Mouse (Mus musculus) ES-E14 (cell line): ENCODE results near the gene Sbno2. TPM values are rescaled to one million over a fixed set of nuclear protein-coding genes. Genes with fewer than 3 reads are reported as not detected.

Source experiments
- DNase-seq: peaks from one replicate; pipeline ENCODE4 v3.0.0-alpha.2; 2013; ENCODE audit warnings: low read depth, low spot score
- H3K27ac ChIP-seq: 2 replicates; pipeline ENCODE4 v1.5.1; 2012; ENCODE audit warnings: low read depth, mild to moderate bottlenecking, low read length, moderate library complexity, mixed read lengths; ENCODE audit not compliant: poor library complexity, insufficient read depth, severe bottlenecking
- H3K36me3 ChIP-seq: 2 replicates; pipeline ENCODE4 v1.6.1; 2012; ENCODE audit warnings: mild to moderate bottlenecking, low read length, moderate library complexity, mixed read lengths; ENCODE audit not compliant: control insufficient read depth, poor library complexity, insufficient read depth, severe bottlenecking
- H3K4me1 ChIP-seq, 2 experiments: fragments of 150-350 bp in 1 of 2; sonication (generic) in 1 of 2; 2 replicates each; pipeline ENCODE4 v1.6.1; 2012; ENCODE audit warnings: low read length in 2 of 2, mild to moderate bottlenecking in 1 of 2, mixed read lengths in 1 of 2; ENCODE audit not compliant: control insufficient read depth in 2 of 2, insufficient read depth in 2 of 2, poor library complexity in 1 of 2
- H3K4me3 ChIP-seq, 2 experiments: fragments of 150-350 bp in 1 of 2; sonication (generic) in 1 of 2; 2 replicates each; pipeline ENCODE4 v1.5.1; 2012; ENCODE audit warnings: low read length in 2 of 2, low read depth in 1 of 2, mild to moderate bottlenecking in 1 of 2, mixed read lengths in 1 of 2; ENCODE audit not compliant: insufficient read depth in 1 of 2, poor library complexity in 1 of 2, severe bottlenecking in 1 of 2
- H3K9ac ChIP-seq: 2 replicates; pipeline ENCODE4 v1.6.1; 2012; ENCODE audit warnings: low read depth, mild to moderate bottlenecking, low read length, mixed read lengths; ENCODE audit not compliant: poor library complexity, insufficient read depth, severe bottlenecking
- H3K9me3 ChIP-seq: fragments of 150-350 bp; sonication (generic); 2 replicates; pipeline ENCODE4 v1.6.1; 2012; ENCODE audit warnings: low read depth, mild to moderate bottlenecking, low read length; ENCODE audit not compliant: control insufficient read depth, insufficient read depth
- CHD2 ChIP-seq: IDR thresholded peaks from 2 replicates; pipeline ENCODE4 v1.6.1; 2014; ENCODE audit warnings: mild to moderate bottlenecking, low read depth, low read length, inconsistent platforms
- HCFC1 ChIP-seq: IDR thresholded peaks from 2 replicates; pipeline ENCODE4 v1.6.1; 2012; ENCODE audit warnings: low read length, inconsistent platforms, borderline replicate concordance; ENCODE audit not compliant: insufficient read depth
- MAFK ChIP-seq: IDR thresholded peaks from 2 replicates; pipeline ENCODE4 v1.6.1; 2014; ENCODE audit warnings: mild to moderate bottlenecking, low read depth, low read length, inconsistent platforms; ENCODE audit not compliant: insufficient read depth
- ZC3H11A ChIP-seq: IDR thresholded peaks from 2 replicates; pipeline ENCODE4 v1.6.1; 2012; ENCODE audit warnings: low read depth, mild to moderate bottlenecking, inconsistent platforms, low read length, borderline replicate concordance
- ZNF384 ChIP-seq: IDR thresholded peaks from 2 replicates; pipeline ENCODE4 v1.6.1; 2012; ENCODE audit warnings: low read depth, low read length, inconsistent platforms
- in situ Hi-C, 2 experiments: fragments of 600-800 bp; cut with MboI; formaldehyde crosslinking; loops; one replicate each; pipeline ENCODE4 v1.15.1; 2025; ENCODE audit warnings: low sequenced_read_pairs in 2 of 2, inconsistent platforms in 1 of 2; ENCODE audit not compliant: unreplicated experiment in 2 of 2
- total RNA-seq: library from RNA; depleted of rRNA; stranded (reverse); fragments of 300-350 nt; gene quantifications from 2 replicates; pipeline ENCODE4 v1.2.3, GENCODE M21; 2012

Gene Sbno2
- total RNA-seq, 1 experiment, result 36.6 TPM

GRCm38 (mm10) chr10:80095547-80095946 lies 9.8 kb downstream of the Sbno2 start:
- Histone ChIP-seq H3K9ac (no peak overlapping the region), H3K4me3 (no peak overlapping the region), H3K27ac (no peak overlapping the region), H3K4me1 (peaks cover 5 to 20% of the 10 kb centered on the region in 2 experiments; a peak in 3 of 4 replicates), H3K36me3 (peaks cover 3% of the 10 kb centered on the region; the same call in 1 of the 2 replicates), H3K9me3 (no peaks in the 10 kb centered on the region)
- no peak for TF ChIP-seq CHD2
- TF ChIP-seq ZNF384, result no peak
- no peak for TF ChIP-seq ZC3H11A
- no peak for TF ChIP-seq HCFC1
- TF ChIP-seq MAFK, result no peak
- in situ Hi-C loops, result no loop called here
- DNase-seq, result no peak

- H3K9me3 ChIP-seq, result no peaks in the 10 kb centered on the region
- H3K36me3 ChIP-seq, result peaks cover 3% of the 10 kb centered on the region; the same call in 1 of the 2 replicates
- no peak overlapping the region for H3K27ac ChIP-seq
- TF ChIP-seq ZNF384, result no peak
- TF ChIP-seq ZC3H11A, result no peak
- TF ChIP-seq MAFK, result no peak
- TF ChIP-seq CHD2, result no peak
- TF ChIP-seq HCFC1, result no peak
- H3K9ac ChIP-seq, result no peak overlapping the region
- in situ Hi-C loops, result no loop called here
- DNase-seq, result no peak
- H3K4me1 ChIP-seq, result peaks cover 5 to 20% of the 10 kb centered on the region in 2 experiments; a peak in 3 of 4 replicates
- no peak overlapping the region for H3K4me3 ChIP-seq
Observed at GRCm38 (mm10) chr10:80094684-80095083, 10.7 kb downstream of the Sbno2 start.

GRCm38 (mm10) chr10:80094085-80094484 lies 11.3 kb downstream of the Sbno2 start:
- no peak for DNase-seq
- peaks cover 5 to 20% of the 10 kb centered on the region in 2 experiments; a peak in 3 of 4 replicates for H3K4me1 ChIP-seq
- no peak overlapping the region for H3K27ac ChIP-seq
- H3K36me3 ChIP-seq, result peaks cover 3% of the 10 kb centered on the region; the same call in 1 of the 2 replicates
- H3K4me3 ChIP-seq, result no peak overlapping the region
- no peak for TF ChIP-seq CHD2
- TF ChIP-seq ZNF384, result no peak
- TF ChIP-seq MAFK, result no peak
- in situ Hi-C loops, result no loop called here
- no peak overlapping the region for H3K9ac ChIP-seq
- H3K9me3 ChIP-seq, result no peaks in the 10 kb centered on the region

GRCm38 (mm10) chr10:80092690-80093089 lies 12.7 kb downstream of the Sbno2 start:
- H3K4me1 ChIP-seq, result peaks cover 1 to 15% of the 10 kb centered on the region in 2 experiments; a peak in 1 of 4 replicates
- no peaks in the 10 kb centered on the region for H3K9me3 ChIP-seq
- DNase-seq, result no peak
- TF ChIP-seq ZC3H11A (no peak), ZNF384 (no peak), HCFC1 (no peak), MAFK (no peak), CHD2 (no peak)
- no peak overlapping the region for H3K27ac ChIP-seq
- H3K36me3 ChIP-seq, result peaks cover 3% of the 10 kb centered on the region; the same call in 1 of the 2 replicates
- in situ Hi-C loops, result no loop called here
- H3K4me3 ChIP-seq, result no peak overlapping the region
- no peak overlapping the region for H3K9ac ChIP-seq

GRCm38 (mm10) chr10:80091527-80091926 lies 13.8 kb downstream of the Sbno2 start:
- H3K4me1 ChIP-seq, result peaks cover 1 to 6% of the 10 kb centered on the region in 2 experiments; a peak in 1 of 4 replicates
- no peak overlapping the region for H3K27ac ChIP-seq
- H3K9ac ChIP-seq, result no peak overlapping the region
- in situ Hi-C loops, result no loop called here
- no peaks in the 10 kb centered on the region for H3K9me3 ChIP-seq
- TF ChIP-seq HCFC1 (no peak), MAFK (no peak), ZC3H11A (no peak), ZNF384 (no peak), CHD2 (no peak)
- no peak overlapping the region for H3K4me3 ChIP-seq
- DNase-seq, result no peak
- peaks cover 3% of the 10 kb centered on the region; the same call in 1 of the 2 replicates for H3K36me3 ChIP-seq
